Mouse (Mus musculus) G1E (cell line): ENCODE data around the gene C87436. TPM values are rescaled to one million over a fixed set of nuclear protein-coding genes. Genes with fewer than 3 reads are reported as not detected.

ENCODE experiments used
- ATAC-seq: 2 replicates; pipeline ENCODE4 v1.8.0; 2016; ENCODE audit warnings: mild to moderate bottlenecking; ENCODE audit not compliant: insufficient number of reproducible peaks, poor library complexity, low FRiP score, severe bottlenecking; ENCODE audit errors: extremely low read depth
- DNase-seq: peaks from one replicate; pipeline ENCODE4 v3.0.0; 2012; ENCODE audit warnings: low spot score
- H3K27me3 ChIP-seq: 2 replicates; pipeline ENCODE4 v1.6.1; 2012; ENCODE audit warnings: mild to moderate bottlenecking, low read length, inconsistent platforms; ENCODE audit not compliant: insufficient read depth
- H3K36me3 ChIP-seq: replicated peaks from 2 replicates; pipeline ENCODE3; 2012; ENCODE audit warnings: mild to moderate bottlenecking, inconsistent platforms
- H3K4me1 ChIP-seq: 2 replicates; pipeline ENCODE4 v1.6.1; 2012; ENCODE audit warnings: low read depth, low read length, inconsistent platforms, mixed read lengths; ENCODE audit not compliant: insufficient read depth
- H3K4me3 ChIP-seq: 2 replicates; pipeline ENCODE4 v1.5.1; 2012; ENCODE audit warnings: low read depth, mild to moderate bottlenecking, inconsistent platforms, low read length, moderate library complexity, mixed read lengths
- H3K9me3 ChIP-seq: replicated peaks from 2 replicates; pipeline ENCODE4 v1.6.1; 2012; ENCODE audit warnings: inconsistent platforms
- CTCF ChIP-seq: IDR thresholded peaks from 2 replicates; pipeline ENCODE4 v1.5.1; 2012; ENCODE audit warnings: low read depth, low read length, inconsistent platforms, mixed read lengths
- GATA1 ChIP-seq: IDR thresholded peaks from 2 replicates; pipeline ENCODE4 v1.6.1; 2012; ENCODE audit warnings: borderline replicate concordance, low read length, inconsistent platforms, mixed read lengths
- GATA2 ChIP-seq: IDR thresholded peaks from 2 replicates; pipeline ENCODE4 v1.6.1; 2012; ENCODE audit warnings: low read depth, low read length, inconsistent platforms, borderline replicate concordance
- POLR2AphosphoS5 ChIP-seq: IDR thresholded peaks from 2 replicates; pipeline ENCODE4 v1.6.1; 2012; ENCODE audit warnings: low read depth, low read length, inconsistent platforms; ENCODE audit not compliant: insufficient replicate concordance
- TAL1 ChIP-seq: conservative IDR thresholded peaks from 2 replicates; pipeline ENCODE4 v1.6.1; 2012; ENCODE audit warnings: low read depth, low read length, inconsistent platforms, mixed read lengths
- polyA plus RNA-seq: library from polyadenylated mRNA; stranded (reverse); fragments of >175 nt; gene quantifications from 2 replicates; pipeline ENCODE4 v1.2.3, GENCODE M21; 2012
- total RNA-seq, 2 experiments: library from RNA; stranded (forward) in 1 of 2; stranded (reverse) in 1 of 2; fragments of 200-1000 nt in 1 of 2; fragments of >200 nt in 1 of 2; fragmentation: Nextera tagmentation in 1 of 2; gene quantifications; 2 replicates each; pipeline ENCODE4 v1.2.3; 2014 to 2017

Gene C87436
- total and polyA plus RNA-seq, 3 experiments: 7.0 to 33.0 (median 23.2) TPM

DNA sequence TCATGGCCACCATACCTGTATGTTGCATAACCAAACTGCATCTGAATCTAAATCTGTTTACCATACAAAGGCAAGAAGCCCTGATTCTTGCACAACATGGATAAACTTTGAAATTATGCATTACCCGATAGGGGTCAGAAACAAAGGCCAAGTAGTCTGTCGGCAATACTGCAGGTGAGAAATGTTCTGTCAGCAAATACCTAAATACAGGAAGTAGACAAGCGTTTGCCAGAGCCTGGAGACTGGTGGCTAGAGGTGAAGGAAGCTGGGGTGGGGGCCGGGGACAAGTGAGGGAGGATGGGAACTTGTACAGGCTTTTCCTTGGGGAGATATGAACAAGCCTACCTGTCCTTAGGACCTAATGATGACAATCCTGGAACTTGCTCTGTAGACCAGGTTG, 72.8 kb downstream of the C87436 start:
- H3K4me1 ChIP-seq: peaks cover 58% of the 10 kb centered on the region
- DNase-seq: no peak
- ATAC-seq: no peak
- H3K9me3 ChIP-seq: no peaks in the 10 kb centered on the region
- H3K36me3 ChIP-seq: no peaks in the 10 kb centered on the region
- TF ChIP-seq GATA1 (no peak), GATA2 (no peak), TAL1 (no peak), POLR2AphosphoS5 (no peak), CTCF (no peak)
- H3K27me3 ChIP-seq: no peaks in the 10 kb centered on the region
- no peak overlapping the region for H3K4me3 ChIP-seq

DNA sequence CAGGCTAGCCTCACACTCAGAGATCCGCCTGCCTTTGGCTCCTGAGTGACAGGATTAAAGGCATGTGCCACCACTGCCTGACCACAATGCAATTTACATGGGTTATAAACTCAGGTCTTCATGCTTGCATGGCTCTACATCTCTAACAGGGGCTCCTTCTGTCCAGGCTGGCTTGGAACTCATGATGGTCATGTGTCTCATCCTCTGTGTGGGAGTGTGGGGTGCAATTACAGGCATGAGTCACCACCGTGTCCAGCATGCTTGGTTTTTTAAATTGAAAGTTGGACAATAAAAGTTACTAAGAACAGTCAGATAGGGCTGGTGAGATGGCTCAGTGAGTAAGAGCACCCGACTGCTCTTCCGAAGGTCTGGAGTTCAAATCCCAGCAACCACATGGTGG, 75.1 kb downstream of the C87436 start:
- no peak for TF ChIP-seq POLR2AphosphoS5
- no peak for TF ChIP-seq GATA1
- no peak for TF ChIP-seq TAL1
- no peak for TF ChIP-seq CTCF
- no peak for TF ChIP-seq GATA2
- ATAC-seq (no peak), DNase-seq (no peak)
- Histone ChIP-seq H3K27me3 (no peaks in the 10 kb centered on the region), H3K9me3 (no peaks in the 10 kb centered on the region), H3K36me3 (no peaks in the 10 kb centered on the region), H3K4me1 (peaks cover 41% of the 10 kb centered on the region), H3K4me3 (no peak overlapping the region)

DNA sequence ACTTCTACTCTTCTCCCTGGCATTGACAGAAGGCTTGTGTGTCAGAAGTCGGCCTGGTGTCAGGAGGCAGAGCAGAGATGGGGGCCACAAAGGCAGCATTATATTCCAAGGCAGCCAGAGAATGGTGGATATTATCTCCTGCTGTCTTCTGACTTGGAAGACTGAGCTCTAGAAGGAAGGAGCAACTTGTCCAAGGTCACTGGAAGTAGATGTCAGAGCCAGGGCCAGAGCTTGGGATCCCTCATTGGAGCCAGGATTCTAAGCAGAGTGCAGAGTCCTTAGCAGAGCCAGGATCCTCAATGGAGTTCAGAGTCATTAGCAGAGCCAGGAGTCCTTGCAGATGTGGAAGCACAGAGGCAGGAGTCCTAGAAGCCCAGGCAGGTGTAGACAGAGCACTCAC, 77.8 kb downstream of the C87436 start:
- H3K9me3 ChIP-seq: no peaks in the 10 kb centered on the region
- DNase-seq (no peak), ATAC-seq (no peak)
- TF ChIP-seq TAL1 (no peak), GATA2 (no peak), CTCF (no peak), POLR2AphosphoS5 (no peak), GATA1 (no peak)
- H3K27me3 ChIP-seq: no peaks in the 10 kb centered on the region
- peaks cover 17% of the 10 kb centered on the region for H3K4me1 ChIP-seq
- peaks cover 5% of the 10 kb centered on the region for H3K36me3 ChIP-seq
- H3K4me3 ChIP-seq: no peak overlapping the region

DNA sequence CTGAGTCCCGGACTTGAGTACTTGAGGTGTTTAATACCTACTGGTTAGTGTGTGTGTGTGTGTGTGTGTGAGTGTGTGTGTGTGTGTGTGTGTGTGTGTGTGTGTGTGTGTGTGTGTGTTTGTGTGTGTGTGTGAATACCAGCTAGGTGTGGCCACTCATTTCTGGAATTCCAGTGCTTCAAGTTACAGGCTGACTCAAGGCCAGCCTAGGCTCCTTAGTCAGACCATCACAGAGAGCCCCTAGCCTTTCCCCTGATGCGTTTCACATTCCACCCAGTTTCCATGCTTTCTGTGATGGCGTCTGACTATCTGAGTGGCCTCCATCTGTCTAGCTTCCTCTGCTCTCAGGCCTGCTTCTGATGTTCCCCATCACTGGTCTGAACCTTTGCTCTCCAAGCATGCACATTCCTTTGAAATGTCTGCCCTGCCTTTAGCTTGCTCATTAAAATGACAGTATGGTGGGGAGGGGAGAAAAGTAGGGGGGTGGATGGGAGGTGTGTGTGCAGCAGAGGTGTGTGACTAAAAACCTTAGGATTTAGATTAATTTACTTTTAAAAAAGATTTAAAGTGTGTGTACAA, 81.7 kb downstream of the C87436 start:
- H3K27me3 ChIP-seq: no peaks in the 10 kb centered on the region
- no peaks in the 10 kb centered on the region for H3K9me3 ChIP-seq
- DNase-seq: no peak
- peaks cover 37% of the 10 kb centered on the region for H3K36me3 ChIP-seq
- no peak overlapping the region for H3K4me3 ChIP-seq
- peaks cover 22% of the 10 kb centered on the region for H3K4me1 ChIP-seq
- no peak for ATAC-seq
- TF ChIP-seq POLR2AphosphoS5: no peak
- TF ChIP-seq CTCF: no peak
- no peak for TF ChIP-seq GATA2
- TF ChIP-seq GATA1: no peak
- TF ChIP-seq TAL1: no peak

DNA sequence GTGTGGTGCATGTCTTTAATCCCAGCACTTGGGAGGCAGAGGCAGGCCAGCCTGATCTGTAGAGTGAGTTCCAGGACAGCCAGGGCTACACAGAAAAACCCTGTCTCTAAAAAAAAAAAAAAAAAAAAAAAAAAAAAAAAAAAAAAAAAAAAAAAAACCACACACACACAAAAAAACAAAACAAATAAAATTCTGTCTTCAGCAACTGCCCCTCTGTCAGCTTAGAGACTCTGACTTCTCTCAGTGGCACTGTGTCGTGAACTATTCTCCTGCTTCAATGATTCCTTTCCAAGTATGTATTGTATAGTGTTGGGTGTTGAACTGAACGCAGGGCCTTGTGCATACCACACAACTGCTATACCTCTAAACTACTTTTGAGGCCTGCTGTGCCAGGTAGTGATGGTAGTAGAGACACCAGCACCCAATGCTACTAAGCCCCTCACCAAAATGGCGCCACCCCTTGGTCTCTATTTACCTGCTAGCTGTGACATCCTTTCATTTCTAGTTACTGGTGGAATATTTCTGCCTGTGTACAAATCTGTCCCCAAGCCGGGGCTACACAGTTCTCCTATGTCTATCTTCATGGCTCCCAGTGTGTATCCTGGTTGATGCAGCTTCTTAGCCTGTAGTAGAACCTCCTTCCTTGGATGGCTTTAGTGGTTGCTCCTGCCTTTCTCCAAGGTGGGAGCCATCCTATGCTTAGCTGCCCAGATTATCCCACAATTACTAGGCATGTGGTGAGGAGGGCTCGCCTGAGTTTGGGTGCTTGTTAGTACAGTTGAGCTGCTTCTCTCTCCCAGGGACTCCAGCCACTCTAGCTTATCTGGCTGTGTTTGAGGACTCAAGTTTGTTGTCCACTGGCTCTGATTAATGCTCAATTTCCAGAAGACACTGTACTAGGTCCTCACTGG, 84.1 kb downstream of the C87436 start:
- H3K27me3 ChIP-seq: no peaks in the 10 kb centered on the region
- ATAC-seq: no peak
- DNase-seq: no peak
- peaks cover 21% of the 10 kb centered on the region for H3K4me1 ChIP-seq
- TF ChIP-seq POLR2AphosphoS5: no peak
- TF ChIP-seq GATA1: no peak
- TF ChIP-seq CTCF: no peak
- TF ChIP-seq TAL1: no peak
- no peak for TF ChIP-seq GATA2
- peaks cover 46% of the 10 kb centered on the region for H3K36me3 ChIP-seq
- no peak overlapping the region; the same call in 1 of the 2 replicates for H3K4me3 ChIP-seq
- no peaks in the 10 kb centered on the region for H3K9me3 ChIP-seq

Other genes with a start within 250 kb of the C87436 start
- 25.6 and 28.8 TPM in 2 replicates for gene Tgfa, start 243.2 kb upstream of the C87436 start, total RNA-seq (2014; fragmentation: Nextera tagmentation)
- 13.3 and 13.9 TPM in 2 replicates for gene Tgfa, start 243.2 kb upstream of the C87436 start, total RNA-seq (2017)
- gene Tgfa, start 243.2 kb upstream of the C87436 start, polyA plus RNA-seq: 30.6 and 32.5 TPM in 2 replicates
- 62.0 and 73.4 TPM in 2 replicates for gene Fam136a, start 72.7 kb upstream of the C87436 start, total RNA-seq (2014; fragmentation: Nextera tagmentation)
- gene Fam136a, start 72.7 kb upstream of the C87436 start, total RNA-seq (2017): 121 and 127 TPM in 2 replicates
- 35.5 and 39.5 TPM in 2 replicates for gene Fam136a, start 72.7 kb upstream of the C87436 start, polyA plus RNA-seq
- 114 and 123 TPM in 2 replicates for gene Snrpg, start 67.1 kb upstream of the C87436 start, total RNA-seq (2014; fragmentation: Nextera tagmentation)
- 111 and 130 TPM in 2 replicates for gene Snrpg, start 67.1 kb upstream of the C87436 start, total RNA-seq (2017)
- gene Snrpg, start 67.1 kb upstream of the C87436 start, polyA plus RNA-seq: 24.8 and 25.1 TPM in 2 replicates
- 55.5 and 72.3 TPM in 2 replicates for gene Pcyox1, start 41.2 kb upstream of the C87436 start, total RNA-seq (2014; fragmentation: Nextera tagmentation)
- 31.4 and 44.7 TPM in 2 replicates for gene Pcyox1, start 41.2 kb upstream of the C87436 start, total RNA-seq (2017)
- 41.4 and 44.9 TPM in 2 replicates for gene Pcyox1, start 41.2 kb upstream of the C87436 start, polyA plus RNA-seq
- gene Tia1, start 34.2 kb upstream of the C87436 start, total RNA-seq (2014; fragmentation: Nextera tagmentation): 141 and 165 TPM in 2 replicates
- gene Tia1, start 34.2 kb upstream of the C87436 start, total RNA-seq (2017): 82.2 and 84.0 TPM in 2 replicates
- 20.1 and 25.4 TPM in 2 replicates for gene Tia1, start 34.2 kb upstream of the C87436 start, polyA plus RNA-seq
- gene Gm44790, start 11.7 kb upstream of the C87436 start, total RNA-seq (2014; fragmentation: Nextera tagmentation): not detected in 2 replicates
- 0.87 TPM in 1 of 2 replicates, not detected in the other for gene Gm44790, start 11.7 kb upstream of the C87436 start, total RNA-seq (2017)
- 0.78 TPM in 1 of 2 replicates, not detected in the other for gene Gm44790, start 11.7 kb upstream of the C87436 start, polyA plus RNA-seq
- 190 and 191 TPM in 2 replicates for gene Pcbp1, start 87.9 kb downstream of the C87436 start, total RNA-seq (2014; fragmentation: Nextera tagmentation)
- 94.9 and 101 TPM in 2 replicates for gene Pcbp1, start 87.9 kb downstream of the C87436 start, total RNA-seq (2017)
- 1,039 and 1,367 TPM in 2 replicates for gene Pcbp1, start 87.9 kb downstream of the C87436 start, polyA plus RNA-seq
- not detected in 2 replicates for gene Asprv1, start 189.8 kb downstream of the C87436 start, total RNA-seq (2014; fragmentation: Nextera tagmentation)
- gene Asprv1, start 189.8 kb downstream of the C87436 start, total RNA-seq (2017): 0.23 and 0.33 TPM in 2 replicates
- not detected in 2 replicates for gene Asprv1, start 189.8 kb downstream of the C87436 start, polyA plus RNA-seq
- gene Mxd1, start 230.8 kb downstream of the C87436 start, total RNA-seq (2014; fragmentation: Nextera tagmentation): 47.4 and 72.4 TPM in 2 replicates
- gene Mxd1, start 230.8 kb downstream of the C87436 start, total RNA-seq (2017): 104 and 116 TPM in 2 replicates
- 4.8 and 6.6 TPM in 2 replicates for gene Mxd1, start 230.8 kb downstream of the C87436 start, polyA plus RNA-seq
- gene Snrnp27, start 246.1 kb downstream of the C87436 start, total RNA-seq (2014; fragmentation: Nextera tagmentation): 87.0 and 90.8 TPM in 2 replicates
- gene Snrnp27, start 246.1 kb downstream of the C87436 start, total RNA-seq (2017): 84.4 and 85.9 TPM in 2 replicates
- gene Snrnp27, start 246.1 kb downstream of the C87436 start, polyA plus RNA-seq: 167 and 193 TPM in 2 replicates